ENCODE assay signal across 15 mouse cellular contexts in the genomic region with DNA sequence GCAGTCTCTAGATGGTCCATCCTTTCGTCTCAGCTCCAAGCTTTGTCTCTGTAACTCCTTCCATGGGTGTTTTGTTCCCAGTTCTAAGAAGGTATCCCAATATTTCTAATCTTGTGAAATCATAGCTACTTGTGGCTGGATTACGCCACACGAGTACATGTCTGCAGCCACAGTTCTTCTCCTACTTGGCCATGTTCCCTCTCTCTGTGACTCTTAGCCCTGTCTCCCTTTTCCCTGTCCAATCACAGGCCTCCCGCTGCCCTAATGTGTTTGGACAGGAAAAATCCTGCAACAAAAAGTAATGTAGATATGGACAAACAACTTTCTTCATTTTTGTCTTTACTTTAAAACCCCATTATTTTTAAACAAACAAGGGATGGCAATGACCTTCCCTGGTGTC.
DNase-seq lines count a peak whose midpoint lies in the region.
"Had no signal": no experiment of that assay in that cellular context is flagged by ENCODE, and none has a peak within 500 bp of the region (broad histone marks: within the 10 kb centered on the region; RNA-seq: fewer than 3 reads in every experiment).

No protein-coding gene starts in this region.

- DNase-seq in adrenal gland, postnatal 14 days = peak; percentile 26
- DNase-seq in adrenal gland, postnatal 4 days (ENCODE audit: low spot score in 2 of 2) = no peak
- peak; percentile 13 for DNase-seq in lung, postnatal 25 days (ENCODE audit: low spot score)
- no peak for DNase-seq in lung, postnatal 4 days
- DNase-seq in NIH3T3 (ENCODE audit: low read depth) (peak; percentile 38), adipocyte (ENCODE audit: low spot score) (peak; percentile 96)
- no peak for DNase-seq in cerebellum, postnatal 25 days
- DNase-seq in urinary bladder, postnatal 36 days (ENCODE audit: low spot score in 2 of 2) = no peak
- DNase-seq: adrenal gland, adult 2 months; cerebellum, adult 11 months; cerebellum, adult 18-20 months; cerebellum, adult 8-10 months; cerebellum, adult 9-11 months; cerebellum, postnatal 14 days; forebrain, postnatal 0 days had no signal

Comparison
In these comparisons a context has a peak if more than half of its experiments do, and no peak if none do; other contexts are left out.
1. DNase-seq: peak in adrenal gland, postnatal 14 days (single experiment), lung, postnatal 25 days (single experiment), NIH3T3 (single experiment) and adipocyte (single experiment); none in adrenal gland, postnatal 4 days (0 of 2), lung, postnatal 4 days (0 of 2), cerebellum, postnatal 25 days (0 of 2) and urinary bladder, postnatal 36 days (0 of 2).